Mouse (Mus musculus) E14TG2a.4 (cell line): ENCODE results near the gene Shroom3.

Experiments
- CTCF ChIP-seq: conservative IDR thresholded peaks from 2 replicates; pipeline ENCODE4 v1.5.1; 2014; ENCODE audit warnings: low read length
- NANOG ChIP-seq: IDR thresholded peaks from 2 replicates; pipeline ENCODE4 v1.6.1; 2014; ENCODE audit warnings: borderline replicate concordance, low read length, mixed read lengths
- POU5F1 ChIP-seq: IDR thresholded peaks from 2 replicates; pipeline ENCODE4 v1.6.1; 2014; ENCODE audit warnings: low read length, borderline replicate concordance

- TF ChIP-seq CTCF = no peak
- no peak for TF ChIP-seq POU5F1
- TF ChIP-seq NANOG = no peak
Measured at GRCm38 (mm10) chr5:92684715-92685460, 1.7 kb downstream of the Shroom3 start.
